ENCODE assay signal across 24 mouse cellular contexts in the genomic region with DNA sequence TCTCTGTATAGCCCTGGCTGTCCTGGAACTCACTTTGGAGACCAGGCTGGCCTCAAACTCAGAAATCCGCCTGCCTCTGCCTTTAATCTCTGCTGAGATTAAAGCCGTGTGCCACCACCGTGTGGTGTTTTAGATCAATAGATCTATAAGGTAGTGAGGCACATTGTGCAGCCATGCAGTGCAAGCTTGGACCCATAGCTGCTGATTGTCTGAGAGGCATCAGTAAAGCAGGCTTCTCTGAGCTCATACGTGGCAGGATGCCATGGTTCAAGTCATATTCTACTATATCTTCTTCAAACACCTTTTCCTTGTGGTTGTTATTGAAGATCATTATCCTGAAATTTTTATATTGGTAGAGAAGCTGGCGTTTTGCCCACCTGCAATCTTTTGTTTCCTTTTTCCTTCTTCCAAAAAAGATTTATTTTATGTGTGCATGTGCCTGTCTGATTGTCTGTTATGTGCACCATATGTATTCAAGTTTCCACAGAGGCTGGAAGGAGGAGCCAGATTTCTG.
DNase-seq lines count a peak whose midpoint lies in the region; ATAC-seq and TF ChIP-seq lines count a peak whose summit lies in the region.
"Had no signal": no experiment of that assay in that cellular context is flagged by ENCODE, and none has a peak within 500 bp of the region (broad histone marks: within the 10 kb centered on the region; RNA-seq: fewer than 3 reads in every experiment).

No protein-coding gene starts in this region.

- H3K9ac ChIP-seq in limb, embryonic 14.5 days (ENCODE audit: low read depth, low read length, severe bottlenecking): no peak overlapping the region
- H3K9ac ChIP-seq in MEL (ENCODE audit: control insufficient read depth, low read depth, low read length, poor library complexity, severe bottlenecking): no peak overlapping the region
- H3K9ac ChIP-seq: embryonic facial prominence, embryonic 12.5 days; embryonic facial prominence, embryonic 15.5 days; heart, embryonic 13.5 days; hindbrain, embryonic 12.5 days; hindbrain, embryonic 15.5 days had no signal

- no peak for TF ChIP-seq RAD21 in MEL (IDR thresholded peaks at IDR 0.05; ENCODE audit: low read depth, low read length)

- no peak for TF ChIP-seq POLR2A in limb, embryonic 14.5 days (IDR thresholded peaks at IDR 0.05; ENCODE audit: borderline replicate concordance, extremely low read depth, insufficient read depth, insufficient read length)
- TF ChIP-seq POLR2A in MEL (IDR thresholded peaks at IDR 0.05; ENCODE audit: control insufficient read depth in 1 of 2, insufficient read depth in 1 of 2, low read depth in 1 of 2, low read length in 2 of 2, poor library complexity in 1 of 2): no peak
- TF ChIP-seq POLR2A in brain, embryonic 14.5 days (IDR thresholded peaks at IDR 0.05; ENCODE audit: borderline replicate concordance, extremely low read depth, insufficient read depth, insufficient read length, poor library complexity, severe bottlenecking): no peak

- no peak for ATAC-seq in limb, embryonic 14.5 days (ENCODE audit: low FRiP score, low read depth)
- ATAC-seq: activated CD4-positive, CD25-positive, alpha-beta regulatory T cell, adult 4 months; CD4-positive, CD25-positive, alpha-beta regulatory T cell, adult 4 months; forebrain, embryonic 14.5 days; Patski had no signal

- peak; percentile 32 to 51; a peak in 2 of 4 replicates for TF ChIP-seq EP300 in MEL (IDR thresholded peaks at IDR 0.05; ENCODE audit: low read depth in 1 of 2, low read length in 2 of 2)

- H3K27me3 ChIP-seq in limb, embryonic 14.5 days (ENCODE audit: control insufficient read depth, insufficient read depth, low read length): no peaks in the 10 kb centered on the region
- no peaks in the 10 kb centered on the region for H3K27me3 ChIP-seq in limb, embryonic 10.5 days (ENCODE audit: low read depth, poor library complexity, severe bottlenecking)
- no peaks in the 10 kb centered on the region for H3K27me3 ChIP-seq in MEL (ENCODE audit: control insufficient read depth in 1 of 2, insufficient read depth in 2 of 2, low read length in 2 of 2)
- H3K27me3 ChIP-seq: embryonic facial prominence, embryonic 12.5 days; embryonic facial prominence, embryonic 15.5 days; heart, embryonic 13.5 days; hindbrain, embryonic 12.5 days; hindbrain, embryonic 15.5 days; Patski had no signal

- H3K4me3 ChIP-seq in limb, embryonic 14.5 days (replicated peaks; ENCODE audit: low read length): no peak overlapping the region
- no peak overlapping the region for H3K4me3 ChIP-seq in limb, embryonic 10.5 days
- no peak overlapping the region for H3K4me3 ChIP-seq in MEL (ENCODE audit: control insufficient read depth in 1 of 2, insufficient read depth in 1 of 2, low read depth in 2 of 2, low read length in 2 of 2)
- H3K4me3 ChIP-seq: embryonic facial prominence, embryonic 12.5 days; embryonic facial prominence, embryonic 15.5 days; heart, adult 2 months; heart, embryonic 10.5 days; heart, embryonic 13.5 days; hindbrain, embryonic 12.5 days; hindbrain, embryonic 15.5 days had no signal

- peak; percentile 46 for DNase-seq in limb, embryonic 14.5 days (ENCODE audit: low spot score)
- DNase-seq in limb, embryonic 10.5 days (ENCODE audit: low spot score): no peak
- peak; percentile 61 for DNase-seq in MEL (ENCODE audit: low read depth, low spot score)
- DNase-seq in brain, embryonic 14.5 days (ENCODE audit: low read depth): peak; percentile 23
- no peak for DNase-seq in yolk sac, embryonic 10.5 days (ENCODE audit: low spot score)
- no peak for DNase-seq in thymus, postnatal 36 days
- no peak for DNase-seq in cerebellum, postnatal 25 days
- DNase-seq: adrenal gland, adult 8-10 months; adrenal gland, postnatal 25 days; cerebellum, adult 18-20 months; cerebellum, adult 9-10 months; cerebellum, postnatal 14 days; gastrocnemius, postnatal 25 days; heart, adult 2 months had no signal

- H3K27ac ChIP-seq in limb, embryonic 14.5 days (replicated peaks; ENCODE audit: low read depth, low read length): no peak overlapping the region
- H3K27ac ChIP-seq in limb, embryonic 10.5 days: no peak overlapping the region
- no peak overlapping the region for H3K27ac ChIP-seq in MEL (ENCODE audit: control insufficient read depth, low read depth, low read length)
- H3K27ac ChIP-seq: embryonic facial prominence, embryonic 12.5 days; embryonic facial prominence, embryonic 15.5 days; heart, adult 2 months; heart, embryonic 10.5 days; heart, embryonic 13.5 days; hindbrain, embryonic 12.5 days; hindbrain, embryonic 15.5 days had no signal

- WGBS in limb, embryonic 14.5 days: 81% methylated on average over 5 of the region's 5 CpGs
- WGBS in limb, embryonic 10.5 days: 87% methylated on average over 5 of the region's 5 CpGs

- H3K9me3 ChIP-seq in limb, embryonic 14.5 days (ENCODE audit: control insufficient read depth, low read length): no peaks in the 10 kb centered on the region
- H3K9me3 ChIP-seq in limb, embryonic 10.5 days (replicated peaks): no peaks in the 10 kb centered on the region
- H3K9me3 ChIP-seq in MEL (replicated peaks; ENCODE audit: insufficient read depth, low read length): no peaks in the 10 kb centered on the region
- H3K9me3 ChIP-seq: embryonic facial prominence, embryonic 12.5 days; embryonic facial prominence, embryonic 15.5 days; heart, embryonic 10.5 days; heart, embryonic 13.5 days; hindbrain, embryonic 12.5 days; hindbrain, embryonic 15.5 days had no signal

- H3K79me2 ChIP-seq in MEL (ENCODE audit: control insufficient read depth, insufficient read depth, low read length, poor library complexity): no peaks in the 10 kb centered on the region

- TF ChIP-seq CTCF in MEL (IDR thresholded peaks at IDR 0.05 in 2 of 3, conservative IDR thresholded peaks at IDR 0.05 in 1 of 3; ENCODE audit: control insufficient read depth in 1 of 3, insufficient read depth in 1 of 3, low read depth in 2 of 3, low read length in 3 of 3, poor library complexity in 1 of 3, severe bottlenecking in 1 of 3): no peak
- TF ChIP-seq CTCF in brain, embryonic 14.5 days (IDR thresholded peaks at IDR 0.05; ENCODE audit: borderline replicate concordance, extremely low read depth, insufficient read depth, insufficient read length): no peak

- no peak overlapping the region for H3K4me2 ChIP-seq in limb, embryonic 14.5 days (replicated peaks; ENCODE audit: low read depth, low read length, severe bottlenecking)
- H3K4me2 ChIP-seq: embryonic facial prominence, embryonic 12.5 days; embryonic facial prominence, embryonic 15.5 days; heart, embryonic 13.5 days; hindbrain, embryonic 12.5 days; hindbrain, embryonic 15.5 days had no signal

- no peaks in the 10 kb centered on the region for H3K4me1 ChIP-seq in limb, embryonic 14.5 days (ENCODE audit: control insufficient read depth, insufficient read depth, low read length)
- H3K4me1 ChIP-seq in limb, embryonic 10.5 days: no peaks in the 10 kb centered on the region
- no peaks in the 10 kb centered on the region for H3K4me1 ChIP-seq in MEL (ENCODE audit: control insufficient read depth in 1 of 2, insufficient read depth in 2 of 2, low read length in 2 of 2)
- H3K4me1 ChIP-seq: embryonic facial prominence, embryonic 12.5 days; embryonic facial prominence, embryonic 15.5 days; heart, embryonic 10.5 days; hindbrain, embryonic 12.5 days; hindbrain, embryonic 15.5 days had no signal

- H3K36me3 ChIP-seq in limb, embryonic 14.5 days (ENCODE audit: control insufficient read depth, insufficient read depth, low read length): no peaks in the 10 kb centered on the region
- no peaks in the 10 kb centered on the region for H3K36me3 ChIP-seq in limb, embryonic 10.5 days
- H3K36me3 ChIP-seq in MEL (ENCODE audit: control insufficient read depth in 1 of 2, insufficient read depth in 2 of 2, low read length in 2 of 2): no peaks in the 10 kb centered on the region
- H3K36me3 ChIP-seq: embryonic facial prominence, embryonic 12.5 days; embryonic facial prominence, embryonic 15.5 days; heart, embryonic 10.5 days; heart, embryonic 13.5 days; hindbrain, embryonic 12.5 days; hindbrain, embryonic 15.5 days had no signal

TF ChIP-seq in MEL, 35 proteins besides CTCF, POLR2A, EP300 and RAD21:
- TF ChIP-seq HCFC1 (IDR thresholded peaks at IDR 0.05; ENCODE audit: low read depth, low read length) (no peak), TCF12 (IDR thresholded peaks at IDR 0.05; ENCODE audit: low read depth, low read length) (peak; percentile 47; the same call in 1 of the 2 replicates), RCOR1 (IDR thresholded peaks at IDR 0.05; ENCODE audit: low read depth, low read length) (peak; percentile 89), GATA1 (IDR thresholded peaks at IDR 0.05; ENCODE audit: low read depth, low read length) (no peak), GABPA (IDR thresholded peaks at IDR 0.05; ENCODE audit: low read depth, low read length) (no peak), ETS1 (IDR thresholded peaks at IDR 0.05; ENCODE audit: low read depth, low read length) (0 out of 2 replicates have a peak, but pooled peaks have one; percentile 9)

Comparison
In these comparisons a context has a peak if more than half of its experiments do, and no peak if none do; other contexts are left out.
1. DNase-seq: peak in limb, embryonic 14.5 days (single experiment), MEL (single experiment) and brain, embryonic 14.5 days (single experiment); none in limb, embryonic 10.5 days (single experiment), yolk sac, embryonic 10.5 days (single experiment), thymus, postnatal 36 days (0 of 2) and cerebellum, postnatal 25 days (0 of 2).